Mouse (Mus musculus): ENCODE results near the gene Madd. TPM values are rescaled to one million over a fixed set of nuclear protein-coding genes. Genes with fewer than 3 reads are reported as not detected.

Madd gene
- polyA plus RNA-seq, 1 experiment = 82.1 TPM

- Histone ChIP-seq H3K4me1 (ENCODE audit: control insufficient read depth, insufficient read depth, low read length) (peaks cover 38% of the 10 kb centered on the region), H3K4me3 (ENCODE audit: insufficient read depth, low read length) (no peak overlapping the region), H3K27ac (ENCODE audit: insufficient read depth, low read depth, low read length) (no peak overlapping the region)
- TF ChIP-seq CTCF (IDR thresholded peaks at IDR 0.05; ENCODE audit: low read depth, low read length) = no peak
- TF ChIP-seq POLR2A (IDR thresholded peaks at IDR 0.05; ENCODE audit: borderline replicate concordance, low read depth, low read length) = no peak
These were observed 15.3 kb upstream of the Madd start for GRCm38 (mm10) chr2:91198888-91199287.

DNA sequence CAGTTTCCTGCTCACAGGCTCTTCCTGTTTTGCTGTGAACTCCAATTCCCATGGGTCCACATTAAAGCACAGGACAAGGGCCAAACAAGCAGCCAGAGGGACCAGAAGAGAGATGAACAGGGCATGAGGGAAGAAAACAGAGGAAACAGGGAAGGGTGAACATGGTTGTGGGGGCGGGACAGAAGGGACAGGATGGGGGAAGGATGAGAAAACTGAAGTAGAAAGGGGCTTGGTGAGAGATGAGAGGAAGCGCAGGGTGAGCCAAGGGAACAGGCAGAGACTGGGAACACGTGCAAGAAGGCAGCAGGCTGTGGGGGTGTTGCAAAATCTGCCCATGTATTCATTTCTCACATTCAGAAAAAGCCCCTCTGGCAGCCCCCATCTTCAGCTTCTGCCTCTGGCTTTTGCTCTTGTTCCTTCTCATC lies 13.0 kb upstream of the Madd start:
- TF ChIP-seq POLR2A (IDR thresholded peaks at IDR 0.05; ENCODE audit: borderline replicate concordance, low read depth, low read length) (no peak), CTCF (IDR thresholded peaks at IDR 0.05; ENCODE audit: low read depth, low read length) (no peak)
- Histone ChIP-seq H3K4me3 (ENCODE audit: insufficient read depth, low read length) (no peak overlapping the region), H3K27ac (ENCODE audit: insufficient read depth, low read depth, low read length) (peak overlapping the region; percentile 89), H3K4me1 (ENCODE audit: control insufficient read depth, insufficient read depth, low read length) (peaks cover 29% of the 10 kb centered on the region)

DNA sequence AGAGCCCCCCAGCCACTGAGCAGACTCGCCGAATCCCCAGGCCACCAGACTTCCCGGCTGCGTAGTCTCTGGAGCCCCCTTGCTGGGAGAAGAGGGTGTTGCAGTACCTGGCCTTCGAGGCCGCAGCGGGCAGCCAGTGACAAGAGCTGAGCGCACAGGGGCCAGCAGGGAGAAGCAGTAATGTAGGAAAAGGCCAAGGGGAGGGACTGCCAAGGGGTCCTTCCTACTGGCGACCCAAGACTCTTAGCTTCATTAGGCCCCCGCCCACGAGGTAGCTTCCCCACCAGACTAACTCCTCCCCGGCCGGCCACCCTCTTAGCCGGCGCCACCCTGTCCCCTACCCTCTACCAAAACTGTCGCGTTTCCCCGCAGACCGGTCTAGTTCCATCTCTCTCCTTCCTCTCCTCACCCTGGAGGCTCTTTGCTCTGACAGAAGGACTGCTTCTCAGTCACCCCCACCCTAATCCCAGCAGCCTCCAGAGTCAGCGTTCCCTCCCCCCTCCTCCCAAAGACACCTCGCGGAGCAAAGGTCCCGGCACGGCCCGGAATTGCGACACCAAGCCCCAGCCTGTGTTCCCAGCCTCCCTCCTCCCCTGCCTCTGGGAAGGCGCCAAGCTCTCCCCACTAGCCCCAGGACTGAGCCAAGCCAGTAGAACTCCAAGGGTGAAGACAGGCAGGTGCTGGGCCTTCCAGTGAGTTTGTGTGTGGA lies 11.1 kb upstream of the Madd start:
- Histone ChIP-seq H3K27ac (ENCODE audit: insufficient read depth, low read depth, low read length) (peak overlapping the region; percentile 76), H3K4me1 (ENCODE audit: control insufficient read depth, insufficient read depth, low read length) (peaks cover 26% of the 10 kb centered on the region), H3K4me3 (ENCODE audit: insufficient read depth, low read length) (peak overlapping the region; percentile 58)
- TF ChIP-seq POLR2A (IDR thresholded peaks at IDR 0.05; ENCODE audit: borderline replicate concordance, low read depth, low read length) (no peak), CTCF (IDR thresholded peaks at IDR 0.05; ENCODE audit: low read depth, low read length) (no peak)

GRCm38 (mm10) chr2:91190501-91190900 lies 6.9 kb upstream of the Madd start:
- Histone ChIP-seq H3K4me3 (ENCODE audit: insufficient read depth, low read length) (no peak overlapping the region), H3K27ac (ENCODE audit: insufficient read depth, low read depth, low read length) (no peak overlapping the region), H3K4me1 (ENCODE audit: control insufficient read depth, insufficient read depth, low read length) (peaks cover 13% of the 10 kb centered on the region)
- TF ChIP-seq CTCF (IDR thresholded peaks at IDR 0.05; ENCODE audit: low read depth, low read length) = no peak
- TF ChIP-seq POLR2A (IDR thresholded peaks at IDR 0.05; ENCODE audit: borderline replicate concordance, low read depth, low read length) = no peak

DNA sequence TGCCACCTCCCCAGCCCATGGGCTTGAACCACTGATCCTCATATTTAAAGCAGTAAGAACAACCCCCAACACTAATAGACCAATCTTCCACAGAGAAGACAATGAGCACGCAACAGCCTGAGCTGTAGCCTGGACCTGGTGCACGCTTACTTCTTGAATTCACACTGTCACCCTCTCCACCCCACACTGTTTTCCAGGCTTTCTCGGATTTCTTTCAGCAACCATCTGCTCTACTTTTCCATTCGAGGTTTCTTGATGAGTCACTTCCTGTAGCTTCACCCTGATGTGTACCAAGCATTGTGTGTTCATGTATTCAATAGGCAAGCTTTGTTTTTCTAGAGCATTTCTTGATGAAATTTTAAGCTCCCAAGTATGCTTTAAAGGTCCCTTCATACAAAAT lies 3.8 kb upstream of the Madd start:
- Histone ChIP-seq H3K4me1 (ENCODE audit: control insufficient read depth, insufficient read depth, low read length) (peaks cover 15% of the 10 kb centered on the region), H3K4me3 (ENCODE audit: insufficient read depth, low read length) (no peak overlapping the region), H3K27ac (ENCODE audit: insufficient read depth, low read depth, low read length) (peak overlapping the region; percentile 40; the same call in 1 of the 2 replicates)
- TF ChIP-seq CTCF (IDR thresholded peaks at IDR 0.05; ENCODE audit: low read depth, low read length) (no peak), POLR2A (IDR thresholded peaks at IDR 0.05; ENCODE audit: borderline replicate concordance, low read depth, low read length) (no peak)

DNA sequence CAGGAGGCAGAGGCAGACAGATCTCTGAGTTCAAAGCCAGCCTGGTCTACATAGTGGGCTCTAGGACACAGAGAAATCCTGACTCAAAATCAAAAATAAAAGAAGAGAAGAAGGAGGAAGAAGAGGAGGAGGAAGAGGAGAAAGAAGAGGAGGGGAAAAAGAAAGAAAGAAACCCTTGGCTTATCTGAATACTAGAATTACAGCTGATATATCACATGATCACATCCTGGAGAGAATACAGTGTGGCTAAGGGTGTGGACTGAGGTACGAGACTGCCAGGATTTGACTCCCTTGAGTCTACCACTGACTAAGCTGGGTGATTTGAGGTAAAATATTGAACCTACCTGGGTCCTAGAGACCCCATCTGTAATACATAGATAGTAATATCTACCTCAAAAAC lies 2.6 kb upstream of the Madd start:
- no peak overlapping the region for H3K4me3 ChIP-seq (ENCODE audit: insufficient read depth, low read length)
- TF ChIP-seq POLR2A (IDR thresholded peaks at IDR 0.05; ENCODE audit: borderline replicate concordance, low read depth, low read length) = no peak
- TF ChIP-seq CTCF (IDR thresholded peaks at IDR 0.05; ENCODE audit: low read depth, low read length) = no peak
- no peak overlapping the region for H3K27ac ChIP-seq (ENCODE audit: insufficient read depth, low read depth, low read length)
- peaks cover 22% of the 10 kb centered on the region for H3K4me1 ChIP-seq (ENCODE audit: control insufficient read depth, insufficient read depth, low read length)

DNA sequence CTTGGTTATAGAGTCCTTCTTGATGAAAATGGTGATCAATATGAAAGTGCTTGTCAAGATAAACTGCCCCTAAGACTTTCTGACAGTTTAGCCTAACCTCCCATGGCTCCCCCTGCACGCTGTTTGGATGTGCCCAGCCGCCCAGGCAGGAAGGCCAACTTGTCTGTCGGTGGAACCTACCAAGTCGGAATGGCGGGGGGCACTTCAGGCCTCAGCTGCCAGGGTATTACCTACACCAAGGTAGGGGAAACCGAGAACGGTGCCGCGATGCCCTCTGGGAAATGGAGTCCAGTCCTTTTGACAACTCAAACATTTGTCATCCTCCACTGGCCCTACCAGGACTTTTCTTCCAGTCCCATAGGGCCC lies 506 bp downstream of the Madd start:
- Histone ChIP-seq H3K27ac (ENCODE audit: insufficient read depth, low read depth, low read length) (peak overlapping the region; percentile 99), H3K4me1 (ENCODE audit: control insufficient read depth, insufficient read depth, low read length) (peaks cover 26% of the 10 kb centered on the region), H3K4me3 (ENCODE audit: insufficient read depth, low read length) (peak overlapping the region; percentile 82)
- no peak for TF ChIP-seq CTCF (IDR thresholded peaks at IDR 0.05; ENCODE audit: low read depth, low read length)
- TF ChIP-seq POLR2A (IDR thresholded peaks at IDR 0.05; ENCODE audit: borderline replicate concordance, low read depth, low read length) = no peak

GRCm38 (mm10) chr2:91182405-91183147 lies 1.1 kb downstream of the Madd start:
- H3K4me3 ChIP-seq (ENCODE audit: insufficient read depth, low read length) = peak overlapping the region; percentile 82
- H3K4me1 ChIP-seq (ENCODE audit: control insufficient read depth, insufficient read depth, low read length) = peaks cover 26% of the 10 kb centered on the region
- peak overlapping the region; percentile 99 for H3K27ac ChIP-seq (ENCODE audit: insufficient read depth, low read depth, low read length)
- no peak for TF ChIP-seq CTCF (IDR thresholded peaks at IDR 0.05; ENCODE audit: low read depth, low read length)
- no peak for TF ChIP-seq POLR2A (IDR thresholded peaks at IDR 0.05; ENCODE audit: borderline replicate concordance, low read depth, low read length)

GRCm38 (mm10) chr2:91182016-91182404 lies 1.6 kb downstream of the Madd start:
- H3K4me1 ChIP-seq (ENCODE audit: control insufficient read depth, insufficient read depth, low read length) = peaks cover 21% of the 10 kb centered on the region
- H3K4me3 ChIP-seq (ENCODE audit: insufficient read depth, low read length) = peak overlapping the region; percentile 82
- peak overlapping the region; percentile 99; the same call in 1 of the 2 replicates for H3K27ac ChIP-seq (ENCODE audit: insufficient read depth, low read depth, low read length)
- no peak for TF ChIP-seq CTCF (IDR thresholded peaks at IDR 0.05; ENCODE audit: low read depth, low read length)
- no peak for TF ChIP-seq POLR2A (IDR thresholded peaks at IDR 0.05; ENCODE audit: borderline replicate concordance, low read depth, low read length)

DNA sequence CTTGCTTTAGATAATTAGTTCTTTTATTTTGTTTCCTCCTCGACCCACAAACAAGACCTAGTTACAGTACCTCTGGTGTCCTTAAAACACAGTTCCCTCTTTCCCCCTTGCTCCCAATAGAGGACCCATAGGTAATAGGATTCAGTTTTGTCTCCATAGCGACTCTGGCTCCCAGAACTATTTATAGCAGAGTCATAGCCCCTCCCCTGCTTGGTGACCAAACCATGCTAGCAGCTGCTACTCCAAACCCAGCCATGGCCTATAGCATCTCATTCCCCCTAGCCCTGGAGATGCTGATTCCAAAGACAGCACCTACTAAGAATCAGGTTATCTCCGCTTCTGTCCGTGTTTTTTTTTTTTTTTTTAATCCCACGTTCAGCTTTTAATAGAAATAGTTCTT lies 2.9 kb downstream of the Madd start:
- peaks cover 18% of the 10 kb centered on the region for H3K4me1 ChIP-seq (ENCODE audit: control insufficient read depth, insufficient read depth, low read length)
- no peak for TF ChIP-seq POLR2A (IDR thresholded peaks at IDR 0.05; ENCODE audit: borderline replicate concordance, low read depth, low read length)
- no peak for TF ChIP-seq CTCF (IDR thresholded peaks at IDR 0.05; ENCODE audit: low read depth, low read length)
- no peak overlapping the region for H3K27ac ChIP-seq (ENCODE audit: insufficient read depth, low read depth, low read length)
- H3K4me3 ChIP-seq (ENCODE audit: insufficient read depth, low read length) = no peak overlapping the region

All from bone marrow macrophage, adult 2 months (primary cell).